Mouse (Mus musculus) urinary bladder, adult 2 months (tissue): ENCODE data around the gene Prmt6. TPM values are rescaled to one million over a fixed set of nuclear protein-coding genes. Genes with fewer than 3 reads are reported as not detected.

Source experiments
- DNase-seq: peaks from one replicate; pipeline ENCODE4 v3.0.0; 2022; ENCODE audit warnings: low spot score
- polyA plus RNA-seq: library from polyadenylated mRNA; depleted of rRNA; stranded (reverse); fragments of >200 nt; gene quantifications from 2 replicates; pipeline ENCODE4 v1.2.3, GENCODE M21; 2012; rRNA removed

Prmt6 gene
- polyA plus RNA-seq: 8.7 and 10.2 TPM in 2 replicates

GRCm38 (mm10) chr3:110250839-110251700 lies at the start of gene Prmt6:
Gene Prmt6 (minus strand): TSS chr3:110250998.
- DNase-seq: peak; percentile 80

DNA sequence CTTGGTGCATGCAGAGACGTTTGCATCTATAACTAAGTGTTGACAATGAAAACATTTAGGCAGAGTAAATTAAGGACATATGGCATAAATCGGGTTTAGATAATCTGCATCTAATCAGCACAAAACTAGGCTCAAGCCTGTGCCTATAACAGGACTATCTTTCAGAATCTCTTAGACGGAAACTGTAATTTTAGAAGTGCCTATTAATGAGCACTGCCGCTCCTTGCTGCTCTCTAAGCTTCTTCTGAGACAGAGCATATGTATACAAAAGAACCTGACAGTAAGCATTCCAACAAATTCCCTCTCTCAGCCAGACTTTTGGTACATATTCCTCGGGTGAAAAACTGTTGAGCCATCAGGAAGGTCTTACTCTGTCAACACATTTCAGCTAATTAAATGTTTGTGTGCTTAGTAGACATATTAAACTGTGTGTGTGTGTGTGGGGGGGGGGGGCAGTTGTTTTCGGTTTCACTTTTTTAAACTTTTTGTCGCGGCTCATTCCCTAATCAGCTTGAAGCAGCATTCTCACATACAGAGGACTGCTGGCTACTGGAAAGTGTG lies 39.8 kb upstream of the Prmt6 start:
- no peak for DNase-seq

DNA sequence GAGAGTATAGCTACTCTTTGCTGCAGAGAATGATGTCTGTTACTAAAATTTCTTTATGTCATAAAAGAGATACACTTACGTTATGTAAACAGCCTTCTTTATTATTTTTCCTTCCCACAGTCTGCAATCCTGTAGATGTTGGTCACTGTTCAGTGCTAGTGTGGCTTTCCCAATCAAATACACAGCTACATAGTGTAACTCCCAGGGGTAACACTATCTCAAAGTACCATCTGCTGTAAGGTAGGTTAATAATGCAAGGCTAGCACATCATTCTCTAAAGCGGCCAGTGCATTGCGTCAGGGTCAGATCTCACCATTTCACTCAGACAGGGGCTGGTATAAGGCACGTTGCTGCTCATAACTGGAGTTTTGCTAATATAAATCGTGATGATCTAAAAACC lies 31.9 kb upstream of the Prmt6 start:
- no peak for DNase-seq

- no peak for DNase-seq
These were observed 17.0 kb upstream of the Prmt6 start for GRCm38 (mm10) chr3:110267790-110268189.

- no peak for DNase-seq
These were observed 2.3 kb upstream of the Prmt6 start for GRCm38 (mm10) chr3:110253105-110253504.

DNA sequence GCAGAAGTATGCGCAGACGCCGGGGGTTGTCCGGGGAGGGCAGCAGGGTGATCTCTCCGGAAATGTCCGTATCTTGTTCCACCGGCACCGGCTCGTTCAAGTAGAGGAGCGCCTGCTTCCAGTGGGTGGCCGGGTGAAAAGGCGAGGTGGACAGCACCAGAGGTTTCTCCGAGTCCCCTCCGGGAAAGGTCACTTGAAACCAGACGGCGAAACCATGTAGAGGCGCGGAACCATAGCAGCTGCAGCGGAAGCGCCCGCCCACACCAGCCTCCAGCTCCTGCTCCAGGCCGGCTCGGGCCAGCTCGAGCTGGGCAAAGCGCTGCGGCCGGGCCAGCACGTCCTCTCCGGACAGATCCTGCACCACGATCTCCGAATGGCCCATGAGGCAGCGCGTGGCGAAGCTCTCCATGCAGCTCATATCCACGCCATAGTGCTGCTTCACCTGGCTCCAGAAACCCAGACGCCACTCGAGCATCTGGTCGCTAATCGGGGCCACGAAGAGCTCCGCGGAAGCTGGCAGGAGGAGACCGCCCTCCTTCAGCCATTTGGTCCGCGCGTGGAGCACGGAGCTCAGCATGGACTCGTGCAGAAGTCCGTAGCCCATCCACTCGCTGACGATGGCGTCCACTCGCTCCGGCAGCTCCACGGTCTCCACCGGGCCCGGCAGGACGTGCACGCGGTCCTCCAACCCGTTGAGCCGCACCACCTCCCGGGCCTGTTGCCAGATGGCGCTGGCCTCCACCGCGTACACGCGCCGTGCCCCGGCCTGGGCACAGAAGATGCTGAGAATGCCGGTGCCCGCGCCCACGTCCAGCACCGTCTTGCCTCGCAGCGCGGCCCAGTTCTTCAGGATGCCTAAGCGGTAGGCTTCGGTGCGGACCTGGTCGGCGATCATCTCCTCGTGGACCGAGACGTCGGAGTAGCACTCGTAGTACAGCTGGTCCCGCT lies 633 bp downstream of the Prmt6 start:
- DNase-seq: peak; percentile 72

DNA sequence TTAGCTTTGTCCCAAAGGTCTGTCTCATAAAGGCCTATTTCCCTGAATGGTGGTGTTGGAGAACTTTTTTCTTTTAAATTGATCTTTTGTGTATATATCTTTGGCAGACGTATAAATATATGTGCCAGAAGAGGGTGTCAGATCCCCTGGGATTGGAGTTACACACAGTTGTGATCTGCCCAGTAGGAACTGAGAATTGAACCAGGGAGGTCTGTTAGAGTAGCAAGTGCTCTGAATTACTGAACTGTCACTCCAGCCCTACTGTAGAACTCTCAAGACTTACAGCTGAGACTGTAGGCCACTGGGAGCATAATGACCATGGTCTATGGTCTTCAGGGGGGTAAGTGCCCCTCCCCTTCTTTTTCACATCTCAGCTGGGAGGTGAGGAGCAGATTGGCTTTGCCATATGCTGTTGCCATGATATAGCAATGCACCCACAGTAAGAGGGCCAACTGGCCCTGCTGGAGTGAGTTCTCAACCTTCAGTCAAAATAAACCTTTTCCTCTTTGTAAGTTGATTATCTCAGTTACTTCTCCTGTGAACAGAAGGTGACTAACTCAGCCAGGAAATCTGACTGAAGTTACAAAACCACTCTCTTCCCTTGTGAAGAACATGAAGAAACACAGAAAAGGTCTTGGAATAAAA lies 13.9 kb downstream of the Prmt6 start:
- no peak for DNase-seq

Other genes with a start within 250 kb of the Prmt6 start
- 1.4 and 1.7 TPM in 2 replicates for gene Ntng1, start 107.0 kb downstream of the Prmt6 start, polyA plus RNA-seq